Mouse (Mus musculus) heart, adult 2 months (tissue): ENCODE results near the gene Alpk3.

Experiments used
- CTCF ChIP-seq: fragments of 200-600 bp; IDR thresholded peaks from 2 replicates; pipeline ENCODE4 v1.8.1; 2022; ENCODE audit warnings: antibody characterized with exemption, mild to moderate bottlenecking, moderate library complexity
- POLR2A ChIP-seq: fragments of 200-500 bp; IDR thresholded peaks from 2 replicates; pipeline ENCODE4 v1.6.1; 2011; ENCODE audit warnings: mild to moderate bottlenecking, low read depth, low read length, control low read depth; ENCODE audit not compliant: insufficient read depth

- TF ChIP-seq CTCF (no peak), POLR2A (no peak)
These were observed 48.1 kb downstream of the Alpk3 start for GRCm38 (mm10) chr7:81105525-81105924.
